Mouse (Mus musculus) C2C12 (cell line): ENCODE results near the gene Ndufv3.

ENCODE experiments used
- CTCF ChIP-seq: IDR thresholded peaks from one replicate; pipeline ENCODE4 v1.5.1; 2011; ENCODE audit not compliant: control insufficient read depth, insufficient read depth, insufficient read length
- FOSL1 ChIP-seq: IDR thresholded peaks from one replicate; pipeline ENCODE4 v1.8.0; 2011; ENCODE audit warnings: mild to moderate bottlenecking, low read length; ENCODE audit not compliant: poor library complexity, insufficient read depth, severe bottlenecking
- USF1 ChIP-seq: IDR thresholded peaks from one replicate; pipeline ENCODE4 v1.6.1; 2011; ENCODE audit warnings: low read depth, mild to moderate bottlenecking, control low read depth, moderate library complexity

- TF ChIP-seq FOSL1 = no peak
- TF ChIP-seq CTCF = no peak
- TF ChIP-seq USF1 = peak; percentile 23
Measured at GRCm38 (mm10) chr17:31564015-31564857, 44.3 kb downstream of the Ndufv3 start, which contains the start of gene Pknox1.
